Mouse (Mus musculus): ENCODE data around the gene Utp4. TPM values are rescaled to one million over a fixed set of nuclear protein-coding genes. Genes with fewer than 3 reads are reported as not detected.

Utp4 gene
- 20.6 and 33.5 TPM in 2 replicates for polyA plus RNA-seq (2015; fragmentation: Nextera tagmentation; extraction: Ambion mirVana)

GRCm38 (mm10) chr8:106893481-106894156 is at the start of gene Utp4:
Utp4 (plus strand) TSS chr8:106893636.

GRCm38 (mm10) chr8:106870051-106870450 is 23.4 kb upstream of the Utp4 start, which contains the start of gene Has3:
Has3 (plus strand) TSS chr8:106870242.

GRCm38 (mm10) chr8:106935324-106935869 is 42.0 kb downstream of the Utp4 start, which contains the start of gene Sntb2:
Sntb2 (plus strand) TSS chr8:106935750.

Other genes with a start within 250 kb of the Utp4 start
- 5.4 TPM in 2 replicates for gene Tango6, start 210.6 kb upstream of the Utp4 start, polyA plus RNA-seq (2015; fragmentation: Nextera tagmentation; extraction: Ambion mirVana)
- 0.04 TPM in 1 of 2 replicates, not detected in the other for gene Has3, start 23.4 kb upstream of the Utp4 start, polyA plus RNA-seq (2015; fragmentation: Nextera tagmentation; extraction: Ambion mirVana)
- 16.6 and 21.5 TPM in 2 replicates for gene Sntb2, start 42.1 kb downstream of the Utp4 start, polyA plus RNA-seq (2015; fragmentation: Nextera tagmentation; extraction: Ambion mirVana)
- 54.1 and 65.3 TPM in 2 replicates for gene Vps4a, start 137.6 kb downstream of the Utp4 start, polyA plus RNA-seq (2015; fragmentation: Nextera tagmentation; extraction: Ambion mirVana)
- 36.7 and 47.2 TPM in 2 replicates for gene Pdf, start 155.0 kb downstream of the Utp4 start, polyA plus RNA-seq (2015; fragmentation: Nextera tagmentation; extraction: Ambion mirVana)
- 26.9 and 38.4 TPM in 2 replicates for gene Cog8, start 163.1 kb downstream of the Utp4 start, polyA plus RNA-seq (2015; fragmentation: Nextera tagmentation; extraction: Ambion mirVana)
- gene Nip7, start 163.2 kb downstream of the Utp4 start, polyA plus RNA-seq (2015; fragmentation: Nextera tagmentation; extraction: Ambion mirVana) = 89.6 and 137 TPM in 2 replicates
- gene Tmed6, start 172.0 kb downstream of the Utp4 start, polyA plus RNA-seq (2015; fragmentation: Nextera tagmentation; extraction: Ambion mirVana) = 0.58 and 1.5 TPM in 2 replicates
- gene Terf2, start 202.9 kb downstream of the Utp4 start, polyA plus RNA-seq (2015; fragmentation: Nextera tagmentation; extraction: Ambion mirVana) = 10.5 and 15.8 TPM in 2 replicates

All from adrenal gland, postnatal 0 days (tissue).